In genomic region chr5:137404081-137404480, GRCm38 (mm10) we compare ENCODE assay signal across 15 mouse cellular contexts. TPM values are rescaled to one million over a fixed set of nuclear protein-coding genes. Genes with fewer than 3 reads are reported as not detected.
"Had no signal": no experiment of that assay in that cellular context is flagged by ENCODE, and none has a peak within 500 bp of the region (broad histone marks: within the 10 kb centered on the region; RNA-seq: fewer than 3 reads in every experiment).

No protein-coding gene starts in this region.

- H3K4me2 ChIP-seq: kidney, embryonic 15.5 days; limb, embryonic 15.5 days; liver, embryonic 12.5 days; lung, embryonic 14.5 days; midbrain, embryonic 11.5 days; midbrain, embryonic 15.5 days; neural tube, embryonic 12.5 days had no signal

- H3K4me3 ChIP-seq: kidney, embryonic 15.5 days; limb, embryonic 15.5 days; liver, embryonic 12.5 days; megakaryocyte, embryonic 14.5 days; midbrain, embryonic 15.5 days; neural tube, embryonic 12.5 days had no signal

- H3K9me3 ChIP-seq: kidney, embryonic 15.5 days; limb, embryonic 15.5 days; liver, embryonic 12.5 days; megakaryocyte, embryonic 14.5 days; midbrain, embryonic 15.5 days; neural tube, embryonic 12.5 days had no signal

- H3K27me3 ChIP-seq: kidney, embryonic 15.5 days; limb, embryonic 15.5 days; liver, embryonic 12.5 days; midbrain, embryonic 15.5 days; neural tube, embryonic 12.5 days had no signal

- ATAC-seq: liver, embryonic 12.5 days; midbrain, embryonic 15.5 days had no signal

- H3K27ac ChIP-seq: kidney, embryonic 15.5 days; limb, embryonic 15.5 days; liver, embryonic 12.5 days; macrophage; midbrain, embryonic 15.5 days; neural tube, embryonic 12.5 days; stomach, postnatal 0 days had no signal

- H3K9ac ChIP-seq: kidney, embryonic 15.5 days; limb, embryonic 15.5 days; liver, embryonic 12.5 days; lung, embryonic 14.5 days; midbrain, embryonic 15.5 days; neural tube, embryonic 12.5 days had no signal

- H3K4me1 ChIP-seq: limb, embryonic 15.5 days had no signal

- H3K36me3 ChIP-seq: kidney, embryonic 15.5 days; limb, embryonic 15.5 days; liver, embryonic 12.5 days; midbrain, embryonic 15.5 days; neural tube, embryonic 12.5 days had no signal

- DNase-seq: kidney, postnatal 36 days; lung, embryonic 14.5 days; lung, postnatal 10 days; thymus, postnatal 4 days had no signal

RNA-seq across cellular contexts. Expression of gene Ephb4, which starts 54.2 kb away (rescaled TPM):
- total RNA-seq: monocyte, adult 5-6 weeks; neutrophil, adult 5-6 weeks had no signal
- polyA plus RNA-seq: macrophage had no signal
